Mouse (Mus musculus): ENCODE measurements at regions not wholly inside any gene's neighbourhood (a gene's known extent, or its start where the extent isn't known, plus 50 kb on each side); places are given as distances from the start of the nearest gene placed in this dataset.

GRCm38 (mm10) chr12:56472856-56473647 is 63.7 kb downstream of the Nkx2-1 start:
- DNase-seq = no peak

- DNase-seq = no peak
Observed at GRCm38 (mm10) chr12:56470932-56471500, 65.7 kb downstream of the Nkx2-1 start.

- no peak for DNase-seq
Observed at GRCm38 (mm10) chr12:56459508-56460119, 77.1 kb downstream of the Nkx2-1 start.

- DNase-seq = no peak
Observed at GRCm38 (mm10) chr12:56458665-56459507, 77.8 kb downstream of the Nkx2-1 start.

GRCm38 (mm10) chr12:56457951-56458350 is 78.8 kb downstream of the Nkx2-1 start:
- no peak for DNase-seq

GRCm38 (mm10) chr12:56457356-56457755 is 79.4 kb downstream of the Nkx2-1 start:
- no peak for DNase-seq

GRCm38 (mm10) chr12:56450261-56450660 is 86.4 kb downstream of the Nkx2-1 start:
- no peak for DNase-seq

GRCm38 (mm10) chr12:56448786-56449564 is 87.7 kb downstream of the Nkx2-1 start:
- no peak for DNase-seq

GRCm38 (mm10) chr12:56441166-56441817 is 95.4 kb downstream of the Nkx2-1 start:
- DNase-seq = no peak

- no peak for DNase-seq
Observed at GRCm38 (mm10) chr12:56440068-56440847, 94.6 kb upstream of the Mbip start.

GRCm38 (mm10) chr12:56438384-56438783 is 92.7 kb upstream of the Mbip start:
- DNase-seq = no peak

- DNase-seq = no peak
Observed at GRCm38 (mm10) chr12:56437975-56438374, 92.3 kb upstream of the Mbip start.

GRCm38 (mm10) chr12:56426681-56427246 is 81.1 kb upstream of the Mbip start:
- DNase-seq = peak; percentile 69

- no peak for DNase-seq
Observed at GRCm38 (mm10) chr12:56416106-56416505, 70.4 kb upstream of the Mbip start.

- DNase-seq = peak; percentile 18
Observed at GRCm38 (mm10) chr12:56414861-56415765, 69.4 kb upstream of the Mbip start.

- DNase-seq = no peak
Observed at GRCm38 (mm10) chr12:56405658-56406057, 60.0 kb upstream of the Mbip start.

- DNase-seq = peak; percentile 68
Observed at GRCm38 (mm10) chr12:56404833-56405232, 59.1 kb upstream of the Mbip start.

GRCm38 (mm10) chr12:56404262-56404661 is 58.6 kb upstream of the Mbip start:
- DNase-seq = no peak

- DNase-seq = no peak
Observed at GRCm38 (mm10) chr12:56403626-56404025, 57.9 kb upstream of the Mbip start.

- DNase-seq = no peak
Observed at GRCm38 (mm10) chr12:56402844-56403243, 57.1 kb upstream of the Mbip start.
